Mouse (Mus musculus) hindbrain, embryonic 12.5 days (tissue): ENCODE results near the gene Ear1. TPM values are rescaled to one million over a fixed set of nuclear protein-coding genes. Genes with fewer than 3 reads are reported as not detected.
"Not testable (repeated sequence)": the region's sequence is repeated elsewhere in the genome, so short reads cannot be mapped to it uniquely, and the experiment has no call there.

Experiments
- ATAC-seq: fragments of 200-750 bp; cut with Nextera tagmentation; 2 replicates; pipeline ENCODE4 v1.8.0; 2017; ENCODE audit warnings: moderate TSS enrichment; ENCODE audit not compliant: low FRiP score
- H3K27ac ChIP-seq: fragments of 300-500 bp; sonication (generic); 2 replicates; pipeline ENCODE4 v1.5.1; 2016; ENCODE audit warnings: mild to moderate bottlenecking
- H3K27me3 ChIP-seq: fragments of 300-500 bp; sonication (generic); 2 replicates; pipeline ENCODE4 v1.6.1; 2016; ENCODE audit warnings: mild to moderate bottlenecking
- H3K36me3 ChIP-seq: fragments of 300-500 bp; sonication (generic); 2 replicates; pipeline ENCODE4 v1.6.1; 2016; ENCODE audit warnings: mild to moderate bottlenecking
- H3K4me1 ChIP-seq: fragments of 300-500 bp; sonication (generic); 2 replicates; pipeline ENCODE4 v1.6.1; 2016
- H3K4me2 ChIP-seq: fragments of 300-500 bp; sonication (generic); replicated peaks from 2 replicates; pipeline ENCODE4 v1.6.1; 2016; ENCODE audit warnings: mild to moderate bottlenecking
- H3K4me3 ChIP-seq: fragments of 300-500 bp; sonication (generic); 2 replicates; pipeline ENCODE4 v1.5.1; 2016; ENCODE audit warnings: mild to moderate bottlenecking
- H3K9ac ChIP-seq: fragments of 300-500 bp; sonication (generic); 2 replicates; pipeline ENCODE4 v1.6.1; 2016; ENCODE audit warnings: mild to moderate bottlenecking, moderate library complexity
- H3K9me3 ChIP-seq: fragments of 300-500 bp; sonication (generic); replicated peaks from 2 replicates; pipeline ENCODE4 v1.6.1; 2016; ENCODE audit warnings: mild to moderate bottlenecking
- WGBS: fragments of 180-500 bp; shearing (Covaris S2); methylation state at CpG from one replicate; pipeline ENCODE4 v1.1.7; 2016; 5-methylcytosine and 5-hydroxymethylcytosine counted together
- polyA plus RNA-seq: library from polyadenylated mRNA; unstranded; fragments of >200 nt; fragmentation: Nextera tagmentation; extraction: Ambion mirVana; gene quantifications from 2 replicates; pipeline ENCODE4 v1.2.1, GENCODE M21; 2016

The Ear1 gene
- polyA plus RNA-seq: not detected in 2 replicates

DNA sequence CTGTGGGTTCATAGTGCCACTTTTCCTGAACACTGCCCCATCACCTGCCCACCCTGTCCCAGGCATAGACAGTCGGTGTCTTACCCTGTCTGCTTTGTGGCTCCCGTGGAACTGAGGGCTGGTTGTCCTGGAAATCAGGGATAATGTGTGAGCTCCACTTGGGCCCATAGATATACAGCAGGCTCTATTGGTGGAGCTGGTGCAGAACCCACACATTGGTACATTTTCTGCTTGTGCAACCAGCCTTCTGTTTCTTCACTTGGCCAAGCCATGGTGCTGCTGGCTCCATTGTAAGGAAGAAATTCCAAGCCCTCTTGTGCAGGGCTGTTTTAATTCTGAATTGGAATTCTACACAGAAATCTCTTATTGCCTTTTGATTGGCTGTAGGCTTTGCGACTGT, at the start of gene Ear1:
Gene Ear1, minus strand, starts transcription at position 101 of the 400 bp plus-strand sequence.
- H3K27me3 ChIP-seq, H3K9ac ChIP-seq, H3K4me2 ChIP-seq, H3K36me3 ChIP-seq, H3K9me3 ChIP-seq, H3K4me3 ChIP-seq, ATAC-seq, H3K4me1 ChIP-seq, H3K27ac ChIP-seq: not testable (repeated sequence)
- 79% methylated on average over 3 of the region's 3 CpGs for WGBS

DNA sequence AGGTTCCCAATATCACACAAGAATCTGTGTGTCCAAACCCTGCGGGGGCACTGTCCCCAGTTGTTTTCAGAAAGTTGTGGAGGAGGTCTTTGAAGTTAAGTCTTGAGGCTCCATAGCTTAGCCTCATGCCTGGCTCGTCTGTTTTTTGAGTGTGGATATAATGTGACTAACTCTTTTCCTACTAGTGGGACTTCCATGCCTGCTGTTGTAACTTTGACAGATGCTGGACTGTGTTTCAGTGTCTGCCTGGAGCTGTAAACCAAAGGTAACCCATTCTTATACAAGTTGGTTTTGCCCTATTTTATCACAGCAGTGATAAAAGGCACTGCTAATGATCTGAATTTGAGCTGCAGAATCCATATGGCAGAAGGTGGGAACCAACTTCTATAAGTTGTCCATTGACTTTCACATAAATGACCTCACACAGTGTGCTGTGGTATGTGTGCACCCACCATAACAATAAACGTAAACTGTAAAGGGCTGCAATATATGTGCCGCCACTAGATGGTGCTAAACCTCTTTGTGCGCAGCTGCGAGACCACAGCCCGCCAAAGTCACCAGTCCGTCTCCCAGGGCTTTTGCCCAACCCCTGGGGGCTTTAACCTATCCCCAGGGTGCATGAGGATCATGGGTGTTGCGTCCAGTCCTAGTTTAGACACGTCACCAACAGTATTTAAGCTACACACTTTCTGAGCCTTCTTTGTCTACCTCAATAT, 49.5 kb upstream of the Ear1 start, which contains the start of gene Gm8113:
Gene Gm8113, plus strand, starts transcription at position 703 of the 716 bp plus-strand sequence.
- not testable (repeated sequence) for H3K4me1 ChIP-seq, H3K36me3 ChIP-seq, H3K9me3 ChIP-seq, H3K27me3 ChIP-seq
- Histone ChIP-seq H3K4me2 (peak within 1 kb of the TSS; percentile 45), H3K4me3 (peak within 1 kb of the TSS; percentile 46), H3K27ac (peak within 1 kb of the TSS; percentile 80), H3K9ac (peak within 1 kb of the TSS; percentile 59)
- WGBS: 9% methylated on average over 10 of the region's 10 CpGs
- ATAC-seq: peak; percentile 98

DNA sequence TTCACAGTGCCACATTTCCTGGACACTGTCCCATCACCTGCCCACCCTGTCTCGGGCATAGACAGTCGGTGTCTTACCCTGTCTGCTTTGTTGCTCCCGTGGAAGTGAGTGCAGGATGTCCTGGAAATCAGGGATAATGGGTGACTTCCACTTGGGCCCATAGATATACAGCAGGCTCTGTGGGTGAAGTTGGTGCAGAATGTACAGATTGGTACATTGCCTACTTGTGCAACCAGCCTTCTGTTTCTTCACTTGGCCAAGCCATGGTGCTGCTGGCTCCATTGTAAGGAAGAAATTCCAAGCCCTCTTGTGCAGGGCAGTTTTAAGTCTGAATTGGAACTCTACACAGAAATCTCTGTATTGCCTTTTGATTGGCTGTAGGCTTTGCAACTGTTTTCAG, 48.1 kb upstream of the Ear1 start, which contains the start of gene Ear10:
Gene Ear10, minus strand, starts transcription at position 101 of the 400 bp plus-strand sequence.
- not testable (repeated sequence) for H3K36me3 ChIP-seq, H3K4me1 ChIP-seq, H3K27ac ChIP-seq, H3K9ac ChIP-seq, H3K4me2 ChIP-seq, H3K27me3 ChIP-seq, ATAC-seq, H3K9me3 ChIP-seq, H3K4me3 ChIP-seq
- WGBS: 78% methylated on average over 3 of the region's 3 CpGs

DNA sequence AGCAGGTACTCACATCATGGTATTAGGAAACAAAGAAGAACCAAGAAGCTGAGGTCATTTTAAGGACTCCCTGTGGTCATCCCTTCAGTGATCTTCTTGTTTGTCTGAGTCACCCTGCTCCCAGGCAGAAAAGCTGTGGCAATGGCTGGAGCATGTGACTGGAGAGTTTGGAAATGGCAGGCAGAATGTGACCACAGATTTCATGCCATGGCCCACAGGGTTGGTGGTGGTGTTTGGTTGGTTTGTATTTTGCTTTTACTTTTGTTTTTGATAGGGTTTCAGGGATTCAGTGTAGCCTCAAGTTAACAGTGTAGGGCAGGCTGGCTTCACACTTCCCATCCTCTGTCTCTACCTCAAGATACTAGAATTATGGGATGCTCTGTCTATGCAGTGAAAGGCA, 42.9 kb upstream of the Ear1 start:
- H3K4me1 ChIP-seq, H3K4me3 ChIP-seq, H3K27me3 ChIP-seq, H3K9ac ChIP-seq, H3K36me3 ChIP-seq, H3K27ac ChIP-seq, H3K4me2 ChIP-seq, H3K9me3 ChIP-seq, ATAC-seq: not testable (repeated sequence)

DNA sequence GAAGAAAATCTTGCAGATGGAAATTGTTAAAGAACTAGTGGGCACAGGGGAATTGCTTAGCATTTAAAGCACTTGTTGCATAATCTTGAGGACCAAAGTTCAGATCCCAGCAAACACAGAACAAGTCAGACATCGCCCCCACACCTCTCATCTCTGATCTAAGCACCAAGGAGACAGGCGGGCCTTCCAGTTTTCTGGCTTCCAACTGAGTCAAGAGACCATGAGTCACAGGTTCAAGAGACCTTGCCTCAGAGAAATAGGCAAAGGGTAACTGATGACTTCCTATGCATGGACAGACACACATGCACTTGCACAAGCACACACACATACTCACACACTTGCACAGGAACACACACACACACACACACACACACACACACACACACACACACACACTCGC, 23.3 kb upstream of the Ear1 start:
- H3K4me2 ChIP-seq, H3K4me3 ChIP-seq, ATAC-seq, H3K27me3 ChIP-seq, H3K27ac ChIP-seq, H3K9me3 ChIP-seq, H3K4me1 ChIP-seq, H3K36me3 ChIP-seq, H3K9ac ChIP-seq: not testable (repeated sequence)
- 81% methylated on average over 3 of the region's 3 CpGs for WGBS

DNA sequence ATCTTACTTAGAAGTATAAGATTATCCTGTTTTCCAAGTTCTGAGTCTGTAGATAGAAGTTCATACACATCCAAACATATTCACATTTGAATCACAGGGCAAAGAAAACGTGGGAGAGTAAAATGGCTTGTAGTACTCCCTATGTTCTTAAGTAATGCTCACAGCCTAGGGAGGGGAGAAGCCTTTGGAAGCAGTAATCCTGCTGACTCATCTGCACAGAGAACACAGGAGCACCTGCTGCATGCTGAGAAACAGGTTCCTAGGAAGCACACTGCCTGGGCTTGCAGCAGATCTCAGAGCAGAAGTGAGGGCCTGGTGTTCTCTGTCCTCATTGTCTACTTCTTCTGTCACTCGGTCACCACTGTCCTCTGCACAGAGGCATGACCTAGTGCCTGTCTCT, 20.0 kb upstream of the Ear1 start:
- ATAC-seq, H3K4me3 ChIP-seq, H3K4me2 ChIP-seq, H3K9ac ChIP-seq, H3K36me3 ChIP-seq, H3K9me3 ChIP-seq, H3K27me3 ChIP-seq, H3K4me1 ChIP-seq, H3K27ac ChIP-seq: not testable (repeated sequence)
- WGBS: 46% methylated on average over 1 of the region's 2 CpGs

DNA sequence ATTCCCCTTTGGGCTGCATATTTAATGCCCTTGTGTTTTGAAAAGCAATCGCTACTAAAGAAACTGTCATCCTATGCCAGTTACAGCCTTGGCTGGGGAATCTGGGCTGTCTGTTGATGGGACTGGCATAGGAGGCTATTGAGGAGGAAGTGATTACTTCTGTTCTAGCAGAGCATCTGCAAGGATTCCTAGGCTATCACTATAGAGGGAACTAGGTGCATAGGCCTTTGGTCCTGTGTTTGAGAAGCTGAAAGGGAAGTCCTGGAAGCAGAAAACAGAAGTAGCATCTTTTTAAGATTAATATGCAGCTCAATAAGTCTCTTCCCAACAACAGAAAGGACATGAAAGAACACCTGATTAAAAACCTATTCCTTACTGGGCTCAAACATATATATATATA, 16.0 kb upstream of the Ear1 start:
- WGBS: 100% methylated on average over 1 of the region's 1 CpGs
- not testable (repeated sequence) for H3K9me3 ChIP-seq, H3K4me1 ChIP-seq, H3K4me2 ChIP-seq, H3K27me3 ChIP-seq, H3K9ac ChIP-seq, ATAC-seq, H3K36me3 ChIP-seq, H3K4me3 ChIP-seq, H3K27ac ChIP-seq

DNA sequence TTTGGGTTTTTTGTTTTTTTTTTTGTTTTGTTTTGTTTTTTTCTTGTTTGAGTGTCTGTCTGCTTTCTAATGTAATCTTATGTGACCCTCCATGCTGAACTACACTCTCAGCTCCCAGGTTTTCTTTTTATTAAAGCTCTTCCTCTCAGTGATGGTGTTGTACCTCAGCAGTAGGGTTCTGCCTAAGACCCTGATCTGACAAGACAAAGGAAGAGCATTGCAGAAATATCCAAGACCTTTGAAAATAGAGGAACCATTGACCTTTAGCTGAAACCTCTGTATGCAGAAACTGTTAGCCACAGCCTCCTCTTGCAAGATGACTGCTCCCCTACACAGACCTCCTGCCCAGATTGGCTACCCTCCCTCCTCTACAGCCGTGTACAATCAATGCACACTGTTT, 10.9 kb upstream of the Ear1 start:
- not testable (repeated sequence) for H3K27me3 ChIP-seq, H3K36me3 ChIP-seq, H3K9me3 ChIP-seq, H3K9ac ChIP-seq, H3K4me2 ChIP-seq, ATAC-seq, H3K4me3 ChIP-seq, H3K4me1 ChIP-seq, H3K27ac ChIP-seq
- WGBS: 50% methylated on average over 1 of the region's 1 CpGs

DNA sequence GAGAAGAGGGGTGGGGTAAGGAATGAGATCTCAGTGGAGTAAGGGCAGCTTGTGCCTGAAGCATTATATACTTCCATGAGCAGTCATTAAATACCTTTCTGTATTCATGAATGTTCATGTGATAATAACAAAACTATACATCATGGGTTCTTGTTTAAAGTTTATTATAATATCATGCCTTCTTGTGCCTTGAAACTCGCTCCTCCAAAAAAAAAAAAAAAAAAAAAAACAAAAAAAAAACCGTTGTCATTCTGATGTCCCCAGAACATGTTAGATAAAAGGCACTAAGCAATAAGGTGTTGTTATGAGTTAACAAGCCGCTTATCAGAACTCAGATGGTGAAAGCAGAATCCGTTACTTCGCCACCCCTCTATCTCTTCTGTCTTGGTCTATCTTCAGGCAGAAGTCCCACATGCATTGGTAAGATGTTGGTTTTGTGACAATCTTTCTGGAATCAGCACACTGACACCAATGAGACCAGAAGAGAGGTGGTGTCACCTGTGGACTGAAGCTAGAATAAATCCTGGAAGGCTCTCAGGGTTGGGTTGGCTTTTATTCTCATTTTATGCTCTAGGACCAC, 4.7 kb upstream of the Ear1 start:
- ATAC-seq, H3K4me3 ChIP-seq, H3K27me3 ChIP-seq, H3K9ac ChIP-seq, H3K27ac ChIP-seq, H3K36me3 ChIP-seq, H3K4me2 ChIP-seq, H3K4me1 ChIP-seq, H3K9me3 ChIP-seq: not testable (repeated sequence)
- WGBS: 83% methylated on average over 5 of the region's 5 CpGs

DNA sequence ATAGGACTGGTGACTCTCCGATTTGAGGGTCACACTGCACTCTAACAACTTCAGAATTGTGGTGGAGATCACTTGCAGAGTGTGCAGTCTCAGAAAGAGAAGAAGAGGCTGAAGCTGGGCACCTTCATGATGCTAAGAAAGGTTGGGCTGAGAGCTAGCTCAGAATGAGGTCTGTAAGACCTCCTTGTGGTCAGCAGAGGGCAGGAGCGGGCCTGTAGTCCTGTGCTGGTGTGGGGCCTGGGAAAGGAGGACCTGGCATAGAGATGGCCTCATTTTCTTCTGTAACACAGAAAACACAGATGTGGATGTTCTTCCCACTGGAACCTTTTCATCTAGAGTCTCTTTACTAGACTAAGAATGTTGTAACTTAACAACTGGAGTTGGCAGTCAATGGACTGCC, 2.5 kb upstream of the Ear1 start:
- H3K4me2 ChIP-seq, H3K9me3 ChIP-seq, H3K27me3 ChIP-seq, H3K36me3 ChIP-seq, ATAC-seq, H3K4me3 ChIP-seq, H3K9ac ChIP-seq, H3K4me1 ChIP-seq, H3K27ac ChIP-seq: not testable (repeated sequence)
- 61% methylated on average over 1 of the region's 2 CpGs for WGBS

DNA sequence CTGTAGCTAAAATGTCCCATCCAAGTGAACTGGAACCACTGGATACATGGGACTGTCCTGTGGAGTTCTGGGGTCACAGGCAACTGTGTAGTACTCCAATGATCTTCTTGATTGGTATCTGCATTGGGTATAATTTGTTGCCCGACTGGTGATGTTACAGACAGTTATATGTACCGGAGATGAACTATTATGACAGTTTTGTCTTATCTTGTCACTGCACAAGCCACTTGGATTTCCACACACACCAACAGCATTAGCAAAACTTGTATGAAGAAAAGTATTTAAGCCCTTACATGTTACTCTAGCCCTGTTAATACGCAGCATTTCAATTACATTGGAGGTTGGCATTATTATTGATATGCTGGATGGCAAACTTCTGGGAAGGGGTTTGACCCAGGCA, 455 bp downstream of the Ear1 start:
- not testable (repeated sequence) for H3K36me3 ChIP-seq, H3K9me3 ChIP-seq, H3K4me2 ChIP-seq, ATAC-seq, H3K27me3 ChIP-seq, H3K9ac ChIP-seq, H3K4me1 ChIP-seq, H3K4me3 ChIP-seq, H3K27ac ChIP-seq
- 89% methylated on average over 3 of the region's 3 CpGs for WGBS

DNA sequence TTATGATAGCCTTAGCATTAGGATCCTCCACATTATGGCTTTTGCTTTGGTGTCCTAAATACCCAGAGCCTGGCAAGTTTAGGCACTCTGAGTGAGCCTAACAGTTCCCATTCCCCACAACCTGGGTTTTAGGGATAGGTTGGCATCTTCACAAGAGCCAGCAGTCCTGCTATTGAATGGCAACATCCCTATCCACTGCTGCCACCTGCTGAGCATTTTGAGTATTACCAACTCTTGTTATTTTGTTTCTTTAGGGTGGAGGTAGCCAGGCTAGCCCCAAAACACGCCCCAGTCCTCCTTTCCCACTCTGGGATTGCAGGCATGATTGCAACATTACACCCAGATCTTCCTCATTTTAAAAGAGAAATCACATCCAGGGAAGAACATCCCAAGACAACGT, 14.8 kb downstream of the Ear1 start:
- not testable (repeated sequence) for H3K36me3 ChIP-seq, H3K4me1 ChIP-seq, H3K9ac ChIP-seq, H3K4me3 ChIP-seq, H3K27ac ChIP-seq, H3K4me2 ChIP-seq, H3K9me3 ChIP-seq, H3K27me3 ChIP-seq, ATAC-seq
- WGBS: 39% methylated on average over 2 of the region's 2 CpGs

DNA sequence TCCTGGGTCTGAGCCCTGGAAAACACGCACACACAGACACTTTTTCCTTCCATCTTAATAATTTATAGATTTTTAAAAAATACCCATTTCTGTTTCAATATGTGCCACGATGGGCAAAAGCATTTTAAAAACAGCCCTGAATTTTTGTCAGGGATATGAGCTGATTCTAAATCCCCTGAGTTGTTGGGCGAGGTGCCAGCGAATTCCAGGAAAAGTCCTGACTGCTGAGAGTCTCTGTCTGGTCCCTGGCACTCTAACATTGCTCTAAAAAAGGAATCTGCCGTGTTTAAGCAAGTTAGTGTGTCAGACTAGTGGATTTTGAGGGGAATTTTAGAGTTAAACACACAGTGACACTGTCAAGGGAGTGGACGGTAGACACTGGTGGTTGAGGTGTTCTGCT, 15.9 kb downstream of the Ear1 start:
- not testable (repeated sequence) for H3K36me3 ChIP-seq, H3K4me2 ChIP-seq, H3K4me1 ChIP-seq, H3K9me3 ChIP-seq, ATAC-seq, H3K4me3 ChIP-seq, H3K27ac ChIP-seq, H3K27me3 ChIP-seq, H3K9ac ChIP-seq
- WGBS: 77% methylated on average over 5 of the region's 6 CpGs
